Mouse (Mus musculus): Measurements from ENCODE around the gene Chst2.

The Chst2 gene

GRCm38 (mm10) chr9:95365882-95366281 lies 40.6 kb downstream of the Chst2 start:
- CTCF ChIA-PET: no interaction called here

DNA sequence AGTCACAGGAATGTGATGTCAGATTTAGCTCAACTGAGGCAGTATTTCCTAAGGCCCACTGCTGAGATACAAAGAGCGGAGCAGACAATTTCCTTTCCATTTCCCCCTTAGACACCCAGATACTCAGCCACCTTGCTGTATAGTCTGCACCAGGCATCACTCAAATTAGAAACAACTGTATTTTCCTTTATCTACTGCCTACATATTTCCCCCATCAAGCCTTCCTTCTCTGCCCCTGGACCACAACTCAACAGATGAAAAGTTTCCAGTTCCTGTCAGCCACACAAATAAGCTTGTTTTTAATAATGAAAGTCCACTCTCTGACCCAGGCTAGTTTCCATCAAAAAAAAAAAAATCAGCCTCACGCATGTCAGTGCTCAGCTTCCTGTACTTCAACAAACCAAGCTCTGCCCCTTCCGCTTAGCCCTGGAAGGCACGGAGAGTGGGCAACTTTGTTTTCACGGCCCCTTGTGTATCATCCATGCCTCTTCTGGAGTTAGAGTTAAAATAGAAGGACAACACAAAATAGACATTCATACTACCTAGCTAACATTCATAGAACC lies 52.6 kb downstream of the Chst2 start:
- CTCF ChIA-PET: interaction anchor here (0.6 kb wide), 1 partner anchor 192 kb away, joined by 3 read pairs; no protein-coding TSS in a partner anchor

DNA sequence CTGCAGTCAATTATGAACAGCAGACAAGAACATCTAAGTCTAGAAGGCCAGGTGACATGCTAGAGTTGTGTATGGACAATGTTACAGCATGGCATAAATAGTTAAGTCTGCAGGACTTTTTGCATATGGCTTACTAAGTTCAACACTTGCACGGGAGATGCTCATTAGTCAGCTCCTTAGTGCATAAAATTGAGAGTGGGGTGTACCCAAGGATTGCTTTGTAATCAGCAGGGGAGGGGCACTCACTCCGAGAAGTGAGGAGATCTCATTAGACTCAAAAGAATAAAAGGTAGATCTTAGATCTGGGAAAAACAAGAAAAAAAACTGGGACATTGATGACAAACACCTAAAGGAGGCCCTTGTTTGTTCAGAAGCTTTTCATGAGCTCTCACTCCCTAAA lies 54.6 kb downstream of the Chst2 start:
- CTCF ChIA-PET: no interaction called here

DNA sequence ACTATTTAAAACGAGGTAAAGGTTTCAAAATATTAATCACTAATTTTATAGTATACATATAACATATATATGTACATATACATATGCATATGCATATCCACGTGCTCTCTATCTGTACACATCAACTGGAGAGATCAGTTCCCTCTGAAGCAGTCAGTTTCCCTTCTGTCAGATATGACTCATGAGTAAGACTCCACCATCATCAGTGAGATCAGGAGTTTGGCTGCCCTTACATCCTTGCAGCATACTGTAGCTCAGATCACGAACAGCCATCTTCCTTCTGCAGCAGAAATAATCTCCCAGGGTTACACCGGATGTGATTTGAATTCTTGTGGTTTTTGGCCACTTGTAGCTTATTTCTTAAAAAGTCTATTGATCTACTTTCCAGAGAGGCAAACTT lies 56.0 kb downstream of the Chst2 start:
- CTCF ChIA-PET: no interaction called here

All from spleen, embryonic (tissue).